Mouse (Mus musculus) liver, adult 2 months (tissue): Measurements from ENCODE around the gene Slc20a1. TPM values are rescaled to one million over a fixed set of nuclear protein-coding genes. Genes with fewer than 3 reads are reported as not detected.

Source experiments
- DNase-seq: peaks from one replicate; pipeline ENCODE4 v3.0.0-alpha.2; 2011; ENCODE audit warnings: low read depth, low spot score; ENCODE audit errors: extremely low read depth
- H3K27ac ChIP-seq: fragments of 200-500 bp; replicated peaks from 2 replicates; pipeline ENCODE4 v1.5.1; 2012; ENCODE audit warnings: low read depth, mild to moderate bottlenecking, control low read depth, inconsistent platforms, low read length; ENCODE audit not compliant: insufficient read depth
- H3K27me3 ChIP-seq: fragments of 200-500 bp; 2 replicates; pipeline ENCODE4 v1.6.1; 2012; ENCODE audit warnings: mild to moderate bottlenecking, moderate library complexity, low read length, inconsistent platforms; ENCODE audit not compliant: control insufficient read depth, insufficient read depth
- H3K36me3 ChIP-seq: fragments of 200-500 bp; 2 replicates; pipeline ENCODE4 v1.6.1; 2012; ENCODE audit warnings: low read length, inconsistent platforms; ENCODE audit not compliant: control insufficient read depth, insufficient read depth
- H3K4me1 ChIP-seq: fragments of 200-500 bp; 2 replicates; pipeline ENCODE4 v1.6.1; 2011; ENCODE audit warnings: low read length; ENCODE audit not compliant: control insufficient read depth, insufficient read depth
- H3K4me3 ChIP-seq: fragments of 200-500 bp; 2 replicates; pipeline ENCODE4 v1.5.1; 2011; ENCODE audit warnings: low read depth, mild to moderate bottlenecking, control low read depth, low read length, moderate library complexity; ENCODE audit not compliant: insufficient read depth
- H3K79me2 ChIP-seq: fragments of 200-500 bp; 2 replicates; pipeline ENCODE4 v1.6.1; 2012; ENCODE audit warnings: inconsistent platforms, mild to moderate bottlenecking, low read length, moderate library complexity; ENCODE audit not compliant: control insufficient read depth, insufficient read depth
- H3K9ac ChIP-seq: fragments of 200-500 bp; 2 replicates; pipeline ENCODE4 v1.6.1; 2012; ENCODE audit warnings: low read depth, mild to moderate bottlenecking, control low read depth, inconsistent platforms, low read length
- CTCF ChIP-seq: fragments of 200-500 bp; IDR thresholded peaks from 2 replicates; pipeline ENCODE4 v1.5.1; 2011; ENCODE audit warnings: low read depth, low read length, control low read depth
- POLR2A ChIP-seq: fragments of 200-500 bp; IDR thresholded peaks from 2 replicates; pipeline ENCODE4 v1.6.1; 2011; ENCODE audit warnings: low read length, control low read depth; ENCODE audit not compliant: insufficient read depth; ENCODE audit errors: extremely low read depth
- WGBS: fragments of 180-500 bp; shearing (Covaris S2); methylation state at CpG from one replicate; pipeline ENCODE4 v1.1.7; 2018; 5-methylcytosine and 5-hydroxymethylcytosine counted together
- polyA plus RNA-seq: library from polyadenylated mRNA; depleted of rRNA; stranded (reverse); fragments of >200 nt; gene quantifications from 2 replicates; pipeline ENCODE4 v1.2.3, GENCODE M21; 2012; rRNA removed
- total RNA-seq: library from RNA; depleted of rRNA; stranded (reverse); fragments of >200 nt; gene quantifications from 2 replicates; pipeline ENCODE4 v1.2.3, GENCODE M21; 2014; rRNA removed

Gene Slc20a1
- total and polyA plus RNA-seq, 2 experiments, result 9.4 to 36.0 TPM

GRCm38 (mm10) chr2:129258056-129258455 lies 59.5 kb downstream of the Slc20a1 start:
- DNase-seq, result no peak
- no peak for TF ChIP-seq CTCF
- no peak for TF ChIP-seq POLR2A
- no peak overlapping the region for H3K27ac ChIP-seq
- H3K36me3 ChIP-seq, result no peaks in the 10 kb centered on the region
- H3K4me3 ChIP-seq, result no peak overlapping the region
- 96% methylated on average over 3 of the region's 3 CpGs for WGBS
- H3K27me3 ChIP-seq, result no peaks in the 10 kb centered on the region
- H3K9ac ChIP-seq, result no peak overlapping the region
- H3K4me1 ChIP-seq, result no peaks in the 10 kb centered on the region
- H3K79me2 ChIP-seq, result no peaks in the 10 kb centered on the region

DNA sequence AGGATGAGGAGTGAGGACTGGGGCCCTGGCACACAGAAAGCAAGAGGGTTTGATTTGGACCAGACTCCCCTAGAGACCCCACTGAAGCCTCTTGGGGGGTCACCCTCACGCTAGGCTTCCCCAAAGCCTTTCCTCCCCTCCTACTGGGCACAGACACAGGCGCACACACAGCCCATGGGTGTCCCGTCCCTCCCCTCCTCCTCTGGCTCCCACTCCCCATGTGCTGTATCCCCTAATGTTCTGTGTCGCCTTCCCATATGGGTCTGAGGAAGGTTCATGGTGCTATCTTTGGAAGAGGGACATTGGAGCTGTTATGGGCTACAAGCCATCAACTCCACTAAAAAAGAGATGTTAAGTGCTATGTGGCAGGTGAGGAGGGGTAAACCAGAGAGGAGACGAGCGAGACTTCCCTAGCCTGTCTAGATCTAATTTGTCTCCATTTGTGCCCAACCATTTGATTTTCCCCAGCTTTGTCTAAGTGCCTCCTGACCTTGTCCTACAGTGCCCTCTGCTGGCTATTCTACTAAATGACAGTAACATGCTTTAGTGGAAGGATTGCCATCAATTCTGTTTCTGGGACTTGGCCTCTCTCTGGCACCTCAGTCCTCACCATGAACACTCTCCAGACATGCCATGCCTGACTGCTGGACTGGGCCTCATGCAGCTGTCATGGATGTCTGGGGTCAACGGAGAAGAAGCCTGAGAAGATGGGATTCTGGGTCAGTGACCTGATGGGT lies 60.1 kb downstream of the Slc20a1 start:
- TF ChIP-seq POLR2A (no peak), CTCF (peak; percentile 56)
- peak; percentile 65 for DNase-seq
- no peak overlapping the region for H3K4me3 ChIP-seq
- 39% methylated on average over 7 of the region's 7 CpGs for WGBS
- H3K9ac ChIP-seq, result no peak overlapping the region
- no peaks in the 10 kb centered on the region for H3K4me1 ChIP-seq
- H3K79me2 ChIP-seq, result no peaks in the 10 kb centered on the region
- H3K36me3 ChIP-seq, result no peaks in the 10 kb centered on the region
- H3K27me3 ChIP-seq, result no peaks in the 10 kb centered on the region
- no peak overlapping the region for H3K27ac ChIP-seq

DNA sequence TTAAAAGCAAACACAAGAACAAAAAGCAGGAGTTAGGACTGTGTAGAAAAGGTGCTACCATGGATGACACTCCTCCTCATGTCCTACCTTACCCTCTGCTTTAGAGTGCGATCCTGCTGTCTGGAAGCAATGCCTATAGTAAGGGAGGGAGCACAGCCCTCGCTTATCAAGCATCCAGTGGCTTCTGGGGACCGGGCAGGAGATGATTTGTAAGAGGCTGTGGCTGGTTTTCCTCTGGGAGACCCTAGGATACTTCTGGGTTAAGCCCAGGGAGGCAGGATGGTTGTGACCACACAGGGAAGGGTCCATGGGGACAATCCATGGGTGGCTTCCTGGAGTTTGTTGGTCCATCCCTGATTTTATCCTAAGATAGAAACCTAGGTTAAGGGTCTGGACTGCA lies 62.1 kb downstream of the Slc20a1 start:
- Histone ChIP-seq H3K4me3 (no peak overlapping the region), H3K27ac (no peak overlapping the region), H3K4me1 (no peaks in the 10 kb centered on the region), H3K9ac (no peak overlapping the region), H3K79me2 (no peaks in the 10 kb centered on the region), H3K27me3 (no peaks in the 10 kb centered on the region), H3K36me3 (no peaks in the 10 kb centered on the region)
- WGBS, result 83% methylated on average over 3 of the region's 3 CpGs
- no peak for DNase-seq
- TF ChIP-seq POLR2A (no peak), CTCF (no peak)

Other genes starting within 250 kb of the Slc20a1 start
- gene Zc3h6, start 231.4 kb upstream of the Slc20a1 start, total RNA-seq, result 2.1 and 2.5 TPM in 2 replicates
- 0.20 TPM in 2 replicates for gene Zc3h6, start 231.4 kb upstream of the Slc20a1 start, polyA plus RNA-seq
- gene Gm10762, start 231.0 kb upstream of the Slc20a1 start, total RNA-seq, result 4.8 and 8.1 TPM in 2 replicates
- 5.8 and 6.3 TPM in 2 replicates for gene Gm10762, start 231.0 kb upstream of the Slc20a1 start, polyA plus RNA-seq
- 0.09 and 0.13 TPM in 2 replicates for gene Vinac1, start 150.6 kb upstream of the Slc20a1 start, total RNA-seq
- gene Vinac1, start 150.6 kb upstream of the Slc20a1 start, polyA plus RNA-seq, result 0.04 and 0.12 TPM in 2 replicates
- gene Ttl, start 132.8 kb upstream of the Slc20a1 start, total RNA-seq, result 3.3 and 3.8 TPM in 2 replicates
- 1.9 and 2.4 TPM in 2 replicates for gene Ttl, start 132.8 kb upstream of the Slc20a1 start, polyA plus RNA-seq
- 7.7 and 10.7 TPM in 2 replicates for gene Polr1b, start 97.8 kb upstream of the Slc20a1 start, total RNA-seq
- 8.6 and 15.7 TPM in 2 replicates for gene Polr1b, start 97.8 kb upstream of the Slc20a1 start, polyA plus RNA-seq
- gene Chchd5, start 69.1 kb upstream of the Slc20a1 start, total RNA-seq, result 9.9 and 10.1 TPM in 2 replicates
- 41.2 and 60.2 TPM in 2 replicates for gene Chchd5, start 69.1 kb upstream of the Slc20a1 start, polyA plus RNA-seq
- gene Ckap2l, start 98.4 kb downstream of the Slc20a1 start, total RNA-seq, result 0.09 and 0.60 TPM in 2 replicates
- 0.04 TPM in 1 of 2 replicates, not detected in the other for gene Ckap2l, start 98.4 kb downstream of the Slc20a1 start, polyA plus RNA-seq
- gene Il1a, start 111.2 kb downstream of the Slc20a1 start, total RNA-seq, result 3.7 and 4.2 TPM in 2 replicates
- gene Il1a, start 111.2 kb downstream of the Slc20a1 start, polyA plus RNA-seq, result 0.36 and 1.0 TPM in 2 replicates
- gene Il1b, start 172.4 kb downstream of the Slc20a1 start, total RNA-seq, result 1.8 and 2.1 TPM in 2 replicates
- 0.39 and 0.84 TPM in 2 replicates for gene Il1b, start 172.4 kb downstream of the Slc20a1 start, polyA plus RNA-seq